Mouse (Mus musculus) E14TG2a.4 (cell line): ENCODE data around the gene Coro6.
A peak's percentile ranks its signal among the peaks of the same experiment; 100 is the strongest.

Source experiments
- H3K27me3 ChIP-seq: 2 replicates; pipeline ENCODE4 v1.6.1; 2014; ENCODE audit warnings: low read length, control low read depth; ENCODE audit not compliant: insufficient read depth
- H3K36me3 ChIP-seq: 2 replicates; pipeline ENCODE4 v1.6.1; 2014; ENCODE audit warnings: low read length, control low read depth; ENCODE audit not compliant: insufficient read depth
- H3K4me1 ChIP-seq: replicated peaks from 2 replicates; pipeline ENCODE4 v1.6.1; 2014; ENCODE audit warnings: low read depth, low read length, control low read depth
- H3K4me3 ChIP-seq: replicated peaks from 2 replicates; pipeline ENCODE4 v1.5.1; 2014; ENCODE audit warnings: mild to moderate bottlenecking, low read length
- H3K9me3 ChIP-seq: 2 replicates; pipeline ENCODE4 v1.6.1; 2014; ENCODE audit warnings: low read length, control low read depth
- CTCF ChIP-seq: conservative IDR thresholded peaks from 2 replicates; pipeline ENCODE4 v1.5.1; 2014; ENCODE audit warnings: low read length
- NANOG ChIP-seq: IDR thresholded peaks from 2 replicates; pipeline ENCODE4 v1.6.1; 2014; ENCODE audit warnings: borderline replicate concordance, low read length, mixed read lengths
- POU5F1 ChIP-seq: IDR thresholded peaks from 2 replicates; pipeline ENCODE4 v1.6.1; 2014; ENCODE audit warnings: low read length, borderline replicate concordance

Gene Coro6

DNA sequence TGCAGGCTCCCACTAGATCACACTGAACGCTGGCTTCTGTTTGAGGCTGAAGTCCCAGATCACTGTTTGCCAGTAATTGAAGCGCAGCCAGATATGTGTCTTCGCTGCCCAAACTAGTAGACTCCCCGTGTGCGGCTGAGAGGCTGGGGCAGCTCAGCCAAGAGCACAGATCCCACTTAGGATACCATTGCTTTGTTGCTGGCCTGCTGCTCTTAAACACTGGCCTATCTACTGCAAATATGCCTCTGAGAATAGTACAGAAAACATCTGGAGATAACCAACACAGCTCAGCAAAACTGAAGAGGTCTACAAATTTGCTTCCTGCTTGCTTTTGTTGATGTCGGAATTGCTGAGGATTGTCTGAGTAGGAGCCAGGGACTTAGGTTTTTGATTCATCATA is 5.3 kb upstream of the Coro6 start:
- H3K4me3 ChIP-seq = no peak overlapping the region
- H3K36me3 ChIP-seq = no peaks in the 10 kb centered on the region
- TF ChIP-seq CTCF = no peak
- no peak for TF ChIP-seq POU5F1
- TF ChIP-seq NANOG = no peak
- peaks cover 47% of the 10 kb centered on the region for H3K4me1 ChIP-seq
- no peaks in the 10 kb centered on the region for H3K9me3 ChIP-seq
- H3K27me3 ChIP-seq = peaks cover 32% of the 10 kb centered on the region

DNA sequence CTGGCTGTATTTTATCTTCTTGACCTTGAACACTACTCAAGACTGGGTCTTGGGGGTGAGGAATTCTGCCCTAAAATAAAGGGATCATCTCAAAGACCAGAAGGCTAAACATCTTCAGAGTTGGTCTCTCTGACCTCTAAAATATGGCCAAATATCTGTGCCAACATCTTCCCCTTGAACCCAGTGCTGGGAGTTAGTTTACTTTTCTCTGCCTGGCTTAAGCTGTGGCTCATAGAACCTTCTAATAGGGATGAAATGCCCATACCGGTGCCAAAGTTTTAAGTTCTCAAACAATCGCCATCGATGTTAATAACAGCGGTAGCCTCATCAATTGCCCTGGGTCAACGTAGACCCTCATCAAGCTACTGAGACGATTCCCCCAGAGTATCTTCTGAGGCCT is 355 bp upstream of the Coro6 start:
- peak overlapping the region; percentile 82 for H3K4me3 ChIP-seq
- TF ChIP-seq NANOG (no peak), CTCF (no peak)
- no peaks in the 10 kb centered on the region for H3K36me3 ChIP-seq
- peaks cover 54% of the 10 kb centered on the region for H3K4me1 ChIP-seq
- no peaks in the 10 kb centered on the region for H3K9me3 ChIP-seq
- H3K27me3 ChIP-seq = peaks cover 79% of the 10 kb centered on the region

DNA sequence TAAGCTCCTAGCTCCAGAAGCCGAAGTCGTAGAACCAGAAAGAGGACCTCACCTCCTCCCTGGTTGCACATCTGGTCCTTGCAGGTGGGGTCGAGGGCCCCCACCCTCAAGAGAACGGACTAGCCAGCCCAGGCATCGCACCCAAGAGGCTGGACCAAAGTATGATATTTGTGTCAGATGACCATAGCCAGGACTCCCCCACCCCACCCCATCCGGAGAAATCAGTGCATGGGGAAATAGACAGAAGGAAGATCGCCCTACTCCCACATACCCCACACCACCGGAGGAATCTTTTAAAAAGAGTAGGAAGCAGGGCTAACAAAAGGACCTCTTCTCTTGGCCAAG is 862 bp downstream of the Coro6 start:
- peaks cover 62% of the 10 kb centered on the region for H3K4me1 ChIP-seq
- peak overlapping the region; percentile 82 for H3K4me3 ChIP-seq
- no peak for TF ChIP-seq POU5F1
- TF ChIP-seq NANOG = no peak
- H3K9me3 ChIP-seq = no peaks in the 10 kb centered on the region
- peaks cover 87% of the 10 kb centered on the region for H3K27me3 ChIP-seq
- no peaks in the 10 kb centered on the region for H3K36me3 ChIP-seq

- Histone ChIP-seq H3K36me3 (no peaks in the 10 kb centered on the region), H3K9me3 (no peaks in the 10 kb centered on the region)
Measured at GRCm38 (mm10) chr11:77463786-77464185, 1.6 kb downstream of the Coro6 start.

GRCm38 (mm10) chr11:77464684-77465083 is 2.5 kb downstream of the Coro6 start:
- Histone ChIP-seq H3K4me3 (no peak overlapping the region), H3K27me3 (peaks cover 98% of the 10 kb centered on the region), H3K4me1 (peaks cover 72% of the 10 kb centered on the region), H3K36me3 (no peaks in the 10 kb centered on the region), H3K9me3 (no peaks in the 10 kb centered on the region)
- no peak for TF ChIP-seq CTCF
- no peak for TF ChIP-seq NANOG

More at GRCm38 (mm10) chr11:77463786-77464185, 1.6 kb downstream of the Coro6 start:
- Histone ChIP-seq H3K27me3 (peaks cover 94% of the 10 kb centered on the region), H3K4me1 (peaks cover 63% of the 10 kb centered on the region), H3K4me3 (no peak overlapping the region)
- TF ChIP-seq NANOG = no peak
- no peak for TF ChIP-seq CTCF
- no peak for TF ChIP-seq POU5F1

- H3K4me3 ChIP-seq = no peak overlapping the region
- no peaks in the 10 kb centered on the region for H3K9me3 ChIP-seq
- H3K4me1 ChIP-seq = peaks cover 73% of the 10 kb centered on the region
- peaks cover 99% of the 10 kb centered on the region for H3K27me3 ChIP-seq
- TF ChIP-seq NANOG = no peak; the same call in 1 of the 2 replicates
- no peak for TF ChIP-seq POU5F1
- no peak for TF ChIP-seq CTCF
- H3K36me3 ChIP-seq = no peaks in the 10 kb centered on the region
Measured at GRCm38 (mm10) chr11:77465111-77465510, 2.9 kb downstream of the Coro6 start.

- Histone ChIP-seq H3K4me3 (peak overlapping the region; percentile 68), H3K4me1 (peaks cover 82% of the 10 kb centered on the region), H3K36me3 (no peaks in the 10 kb centered on the region), H3K9me3 (no peaks in the 10 kb centered on the region), H3K27me3 (peaks cover 99% of the 10 kb centered on the region)
- TF ChIP-seq POU5F1 = no peak
- TF ChIP-seq CTCF = no peak
- no peak for TF ChIP-seq NANOG
Measured at GRCm38 (mm10) chr11:77466544-77466943, 4.3 kb downstream of the Coro6 start.

DNA sequence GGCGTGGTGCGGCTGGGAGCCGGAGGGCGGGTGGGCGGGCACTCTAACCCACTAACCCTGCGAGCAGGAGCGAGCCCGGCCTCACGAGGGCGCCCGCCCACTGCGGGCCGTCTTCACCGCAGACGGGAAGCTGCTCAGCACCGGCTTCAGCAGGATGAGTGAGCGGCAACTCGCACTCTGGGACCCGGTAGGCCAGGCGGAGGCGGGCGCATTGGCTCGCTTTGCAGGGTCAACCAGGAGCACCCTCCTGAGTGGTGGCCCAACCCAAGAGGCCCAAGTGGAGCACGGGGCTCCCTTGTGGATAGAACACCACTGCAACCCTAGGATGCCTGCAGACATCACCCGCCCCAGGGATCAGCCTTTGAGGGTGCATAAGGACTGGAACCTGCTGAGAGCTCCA is 4.9 kb downstream of the Coro6 start:
- Histone ChIP-seq H3K4me1 (peaks cover 82% of the 10 kb centered on the region), H3K27me3 (peaks cover 99% of the 10 kb centered on the region), H3K4me3 (peak overlapping the region; percentile 68), H3K36me3 (no peaks in the 10 kb centered on the region), H3K9me3 (no peaks in the 10 kb centered on the region)
- TF ChIP-seq POU5F1 (no peak), NANOG (no peak), CTCF (no peak)

- peaks cover 86% of the 10 kb centered on the region for H3K4me1 ChIP-seq
- H3K9me3 ChIP-seq = no peaks in the 10 kb centered on the region
- peak overlapping the region; percentile 64 for H3K4me3 ChIP-seq
- TF ChIP-seq CTCF = peak; percentile 79
- no peak for TF ChIP-seq NANOG
- H3K36me3 ChIP-seq = no peaks in the 10 kb centered on the region
- peaks cover 99% of the 10 kb centered on the region for H3K27me3 ChIP-seq
Measured at GRCm38 (mm10) chr11:77467784-77468183, 5.6 kb downstream of the Coro6 start.
